Mouse (Mus musculus) adrenal gland (tissue): ENCODE measurements around the gene Spata31d1c.

Source experiments
- intact Hi-C: fragments of 180-260 bp; cut with DNase I; formaldehyde crosslinking; loops from one replicate; pipeline ENCODE4 v1.15.1; 2025
- long read RNA-seq, 2 experiments: library from polyadenylated mRNA; unstranded; transcript quantifications; one replicate each; pipeline ENCODE4 v2.0.0; 2020; ENCODE audit warnings: borderline replicate concordance in 1 of 2; ENCODE audit not compliant: insufficient replicate concordance in 1 of 2

Gene Spata31d1c
- long read RNA-seq, experiment 1 = 0 reads
- long read RNA-seq, experiment 2 = 0 reads

DNA sequence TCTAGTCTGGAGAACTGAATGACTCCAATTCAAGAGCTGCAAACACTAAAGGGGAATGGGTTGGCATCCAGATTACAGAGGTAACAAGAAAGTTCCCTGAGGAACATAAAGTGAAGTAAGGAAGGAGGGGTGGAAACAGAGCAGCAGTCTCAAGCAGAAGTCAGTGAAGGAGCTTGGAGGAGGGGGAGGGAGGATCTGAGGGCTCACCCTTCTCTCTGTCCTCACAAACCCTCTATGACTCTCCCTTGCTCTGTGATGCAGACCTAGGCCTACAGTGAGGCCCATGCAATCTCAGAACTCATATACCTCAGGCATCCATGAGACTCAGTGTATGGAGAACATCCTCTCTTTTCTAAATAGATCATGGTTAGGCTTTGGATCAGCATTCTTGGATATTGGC, at the start of gene Spata31d1c:
Spata31d1c (plus strand) TSS at position 301 of the 400 bp plus-strand sequence.
- intact Hi-C loops = no loop called here

DNA sequence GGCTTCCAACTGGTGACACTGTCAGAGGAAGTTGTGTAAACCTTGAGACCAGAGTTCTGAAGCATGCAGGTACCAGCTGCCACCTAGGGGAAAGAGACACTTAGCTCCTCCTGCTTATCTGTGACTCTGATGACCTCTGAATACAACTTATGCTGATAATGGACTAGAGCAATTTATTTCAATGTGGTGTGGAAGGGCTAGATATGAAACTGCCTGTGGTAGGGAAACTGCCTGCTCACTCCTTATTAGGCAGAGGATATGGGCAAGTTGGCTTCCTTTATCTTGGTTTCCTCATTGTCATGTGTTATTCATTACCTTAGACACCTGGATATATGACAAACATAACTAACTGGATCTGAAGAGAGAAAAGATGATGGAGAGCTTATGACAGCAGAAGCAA, 44.0 kb upstream of the Spata31d1c start:
- intact Hi-C loops = no loop called here

DNA sequence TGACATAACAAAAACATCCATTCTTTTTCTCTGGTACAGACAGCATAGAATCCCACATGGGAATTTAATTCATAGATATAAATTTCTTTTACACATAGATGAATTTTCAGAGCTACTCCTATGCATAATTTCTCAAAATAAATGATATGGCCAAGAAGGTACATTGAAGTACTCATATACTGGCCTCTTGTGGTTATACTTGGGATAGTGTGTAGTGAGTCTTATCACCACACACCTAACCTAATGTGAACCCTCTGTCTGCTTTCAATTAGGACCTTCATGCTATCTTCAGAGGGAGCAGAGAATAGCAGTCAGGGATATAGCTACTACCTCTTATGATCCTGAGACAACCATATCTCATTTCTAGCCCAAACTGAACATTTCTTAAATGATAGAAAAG, 27.4 kb upstream of the Spata31d1c start:
- intact Hi-C loops = no loop called here

DNA sequence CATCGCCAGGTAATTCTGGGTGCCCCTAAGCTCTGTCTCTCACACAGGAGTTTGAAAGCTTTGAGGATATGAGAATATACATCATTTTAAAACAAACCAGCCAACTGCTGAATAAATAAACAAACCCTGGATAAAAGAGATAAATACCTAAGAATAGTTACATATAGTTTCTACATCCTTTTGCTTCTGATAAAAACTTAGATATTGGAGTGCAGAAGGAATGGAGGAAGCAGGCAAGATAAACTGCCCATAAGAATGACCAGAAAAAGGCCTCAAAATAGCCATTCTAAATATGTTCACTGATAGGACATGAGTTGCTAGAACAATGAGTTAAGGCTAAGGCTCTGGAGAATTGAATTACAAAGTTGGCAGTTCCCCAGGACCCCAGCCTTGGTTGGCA, 26.1 kb upstream of the Spata31d1c start:
- intact Hi-C loops = no loop called here

DNA sequence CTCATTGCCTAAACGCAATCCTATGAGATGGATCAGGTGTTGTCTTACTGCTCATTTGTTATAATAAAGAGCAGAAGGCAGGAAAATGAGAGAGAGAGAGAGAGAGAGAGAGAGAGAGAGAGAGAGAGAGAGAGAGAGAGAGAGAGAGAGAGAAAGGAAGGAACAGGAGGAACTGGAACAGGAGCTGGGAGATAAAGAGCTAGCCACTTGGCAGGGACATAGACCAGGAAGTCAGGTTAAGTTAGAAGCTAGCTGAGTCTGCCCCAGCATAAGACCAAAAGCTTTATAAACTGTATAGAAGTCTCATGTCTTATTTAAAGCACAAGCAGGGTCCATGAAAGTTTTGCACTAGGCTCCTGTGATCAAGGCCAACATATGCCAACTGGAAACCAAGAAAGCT, 24.9 kb upstream of the Spata31d1c start:
- intact Hi-C loops = no loop called here

DNA sequence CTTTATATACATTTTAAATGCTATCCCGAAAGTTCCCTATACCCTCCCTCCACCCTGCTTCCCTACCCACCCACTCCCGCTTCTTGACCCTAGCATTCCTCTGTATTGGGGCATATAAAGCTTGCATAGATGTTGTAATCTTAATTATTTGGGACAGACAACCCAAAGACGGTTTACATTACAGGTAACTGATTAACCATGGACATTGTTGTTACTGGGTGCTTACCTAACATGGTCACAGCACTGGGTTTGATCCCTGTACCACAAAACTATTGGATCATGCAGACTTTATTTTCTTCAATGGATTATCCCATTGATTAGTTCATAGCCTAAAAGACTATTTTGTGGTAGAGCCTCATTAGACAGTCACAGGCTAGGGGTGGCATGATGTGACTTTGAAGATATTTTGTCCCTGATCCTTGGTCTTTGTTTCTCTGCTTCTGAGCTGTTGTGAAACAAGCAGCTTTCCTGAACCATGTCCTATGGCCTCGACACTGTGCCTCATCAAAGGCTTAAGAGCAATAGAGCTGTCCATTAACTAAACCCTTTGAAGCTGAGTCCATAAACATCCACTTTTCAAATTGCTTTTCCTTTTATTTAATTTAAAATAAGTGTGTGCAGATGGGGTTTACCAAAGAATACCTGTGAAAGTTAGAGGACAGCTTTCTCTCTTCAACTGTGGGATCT, 21.7 kb upstream of the Spata31d1c start:
- intact Hi-C loops = no loop called here

DNA sequence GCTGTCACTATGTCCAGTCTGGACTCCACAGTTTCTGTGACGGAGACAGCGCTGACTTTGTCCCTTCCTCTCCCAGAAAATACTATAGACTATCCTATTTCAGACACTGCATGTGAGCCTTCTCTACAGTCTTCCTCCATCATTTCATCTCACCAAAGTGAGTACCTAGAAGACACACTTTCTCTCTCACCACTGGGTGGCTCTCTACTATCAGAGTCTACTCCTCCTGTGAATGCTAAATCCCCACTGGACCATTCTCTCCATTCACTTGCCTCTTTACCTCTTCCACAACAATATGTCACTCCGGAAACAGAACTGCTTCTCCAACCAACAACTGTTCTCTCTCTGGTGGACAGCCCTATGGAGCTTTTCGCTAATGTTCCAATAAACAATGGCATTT, 2.2 kb downstream of the Spata31d1c start:
- intact Hi-C loops = loop anchor here (2.0 kb wide), 1 partner anchor 92 kb away; no protein-coding TSS in a partner anchor

DNA sequence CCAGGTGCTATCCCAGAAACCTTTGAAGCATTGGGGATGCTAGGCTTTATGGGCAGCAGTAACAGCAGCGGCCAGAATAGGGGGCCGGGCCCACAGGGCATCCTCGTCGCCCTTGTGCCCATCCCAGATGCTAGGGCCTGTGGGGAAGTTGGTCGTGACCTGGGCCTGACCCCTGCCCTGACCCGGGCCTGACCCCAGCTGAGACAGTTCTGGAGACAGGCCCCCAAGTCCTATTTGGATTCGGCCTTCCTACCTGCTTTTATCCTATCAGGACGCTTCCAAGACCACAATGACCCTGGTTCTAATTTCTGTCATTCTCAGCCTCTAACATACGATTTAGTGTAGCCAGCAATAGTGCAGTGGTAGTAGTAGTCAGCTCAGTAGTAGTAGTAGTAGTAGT, 19.8 kb downstream of the Spata31d1c start, which contains the start of gene Prss47:
Prss47 (minus strand) TSS at position 101 of the 400 bp plus-strand sequence.
- intact Hi-C loops = no loop called here

DNA sequence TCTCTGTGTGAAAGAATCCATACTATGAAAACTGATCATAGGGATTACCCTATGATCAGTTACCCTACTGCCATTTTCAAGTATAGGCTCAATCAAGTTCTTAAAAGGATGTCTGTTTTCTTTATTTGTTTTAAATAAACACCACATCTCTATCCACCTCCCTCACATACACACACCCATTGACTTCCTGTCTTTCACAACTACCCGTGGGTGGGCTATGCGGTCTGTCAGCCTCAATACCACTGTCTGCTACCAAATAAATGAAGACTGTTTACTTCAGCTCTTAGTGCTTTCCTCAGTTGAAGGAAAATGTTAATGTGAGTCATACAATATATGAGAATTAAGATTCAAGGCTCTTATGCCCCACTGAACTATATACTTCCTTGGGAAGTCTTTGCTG, 37.1 kb downstream of the Spata31d1c start:
- intact Hi-C loops = no loop called here
